Mouse (Mus musculus) left cerebral cortex, postnatal 4 days (tissue): ENCODE measurements around the gene Prss53. TPM values are rescaled to one million over a fixed set of nuclear protein-coding genes. Genes with fewer than 3 reads are reported as not detected.
A peak's percentile ranks its signal among the peaks of the same experiment; 100 is the strongest.
"Not testable (repeated sequence)": the region's sequence is repeated elsewhere in the genome, so short reads cannot be mapped to it uniquely, and the experiment has no call there.

Experiments used
- DNase-seq: peaks from one replicate; pipeline ENCODE4 v3.0.0-alpha.2; 2022
- intact Hi-C: fragments of 180-260 bp; cut with DNase I; formaldehyde crosslinking; loops from one replicate; pipeline ENCODE4 v1.15.1; 2025
- total RNA-seq, 2 experiments: library from RNA; stranded (reverse); gene quantifications; 2 replicates each; pipeline ENCODE4 v1.2.3; 2021

Prss53 gene
- total RNA-seq, 2 experiments from 2014 or later: 0.54 to 0.90 TPM

GRCm38 (mm10) chr7:127876467-127877348 lies 14.1 kb downstream of the Prss53 start, which contains the start of gene Zfp668:
TSS of gene Zfp668 (minus strand) at chr7:127876828.
- intact Hi-C loops: no loop called here
- peak; percentile 92 for DNase-seq

GRCm38 (mm10) chr7:127876041-127876466 lies 14.7 kb downstream of the Prss53 start, which contains the start of gene Zfp646:
TSS of gene Zfp646 (plus strand) at chr7:127876221.
- intact Hi-C loops: no loop called here
- DNase-seq: peak; percentile 85

GRCm38 (mm10) chr7:127875627-127876001 lies 15.2 kb downstream of the Prss53 start:
- intact Hi-C loops: no loop called here
- peak; percentile 98 for DNase-seq

- intact Hi-C loops: no loop called here
- DNase-seq: no peak
These were observed 15.8 kb downstream of the Prss53 start for GRCm38 (mm10) chr7:127874812-127875626.

- intact Hi-C loops: no loop called here
These were observed 20.5 kb downstream of the Prss53 start for GRCm38 (mm10) chr7:127870136-127870821.

GRCm38 (mm10) chr7:127869149-127869810 lies 21.5 kb downstream of the Prss53 start:
- no peak for DNase-seq
- intact Hi-C loops: no loop called here

More at GRCm38 (mm10) chr7:127870136-127870821, 20.5 kb downstream of the Prss53 start:
- no peak for DNase-seq

- DNase-seq: no peak
These were observed 23.1 kb downstream of the Prss53 start for GRCm38 (mm10) chr7:127867641-127868040.

GRCm38 (mm10) chr7:127866434-127866833 lies 24.3 kb downstream of the Prss53 start:
- intact Hi-C loops: no loop called here
- no peak for DNase-seq

More at GRCm38 (mm10) chr7:127867641-127868040, 23.1 kb downstream of the Prss53 start:
- intact Hi-C loops: no loop called here

GRCm38 (mm10) chr7:127858258-127858657 lies 32.5 kb downstream of the Prss53 start:
- intact Hi-C loops: no loop called here
- DNase-seq: no peak

- no peak for DNase-seq
- intact Hi-C loops: no loop called here
These were observed 39.9 kb downstream of the Prss53 start for GRCm38 (mm10) chr7:127850906-127851305.

GRCm38 (mm10) chr7:127849973-127850875 lies 40.5 kb downstream of the Prss53 start:
- no peak for DNase-seq
- intact Hi-C loops: no loop called here

GRCm38 (mm10) chr7:127842001-127842718 lies 48.6 kb downstream of the Prss53 start:
- intact Hi-C loops: no loop called here
- peak; percentile 73 for DNase-seq

- intact Hi-C loops: no loop called here
- peak; percentile 96 for DNase-seq
These were observed 49.3 kb downstream of the Prss53 start for GRCm38 (mm10) chr7:127841340-127842000.

- intact Hi-C loops: no loop called here
These were observed 49.9 kb downstream of the Prss53 start for GRCm38 (mm10) chr7:127840886-127841285.

GRCm38 (mm10) chr7:127840031-127840430 lies 50.7 kb downstream of the Prss53 start:
- DNase-seq, intact Hi-C loops: not testable (repeated sequence)

More at GRCm38 (mm10) chr7:127840886-127841285, 49.9 kb downstream of the Prss53 start:
- peak; percentile 42 for DNase-seq

GRCm38 (mm10) chr7:127837878-127838277 lies 52.9 kb downstream of the Prss53 start:
- intact Hi-C loops, DNase-seq: not testable (repeated sequence)

GRCm38 (mm10) chr7:127837473-127837872 lies 53.3 kb downstream of the Prss53 start:
- intact Hi-C loops: no loop called here
- no peak for DNase-seq
